Mouse (Mus musculus): ENCODE results near the gene Slc22a1.

GRCm38 (mm10) chr17:12658784-12659183 is 16.8 kb downstream of the Slc22a1 start:
- TF ChIP-seq TBP (conservative IDR thresholded peaks at IDR 0.05; ENCODE audit: low read depth, low read length) (no peak), POLR2A (IDR thresholded peaks at IDR 0.05; ENCODE audit: low read depth, low read length) (no peak), PAX5 (IDR thresholded peaks at IDR 0.05; ENCODE audit: low read length) (no peak), ETS1 (conservative IDR thresholded peaks at IDR 0.05; ENCODE audit: low read depth, low read length) (no peak), USF2 (conservative IDR thresholded peaks at IDR 0.05; ENCODE audit: low read depth, low read length) (no peak), CTCF (conservative IDR thresholded peaks at IDR 0.05 in 1 of 2, IDR thresholded peaks at IDR 0.05 in 1 of 2; ENCODE audit: low read depth in 2 of 2, low read length in 2 of 2) (no peak), E2F4 (IDR thresholded peaks at IDR 0.05; ENCODE audit: insufficient replicate concordance, low read depth, low read length) (no peak), SMC3 (IDR thresholded peaks at IDR 0.05; ENCODE audit: low read depth, low read length) (no peak), HCFC1 (IDR thresholded peaks at IDR 0.05; ENCODE audit: low read depth, low read length) (no peak), ZMIZ1 (IDR thresholded peaks at IDR 0.05; ENCODE audit: low read depth, low read length) (no peak), ZC3H11A (IDR thresholded peaks at IDR 0.05; ENCODE audit: low read depth, low read length) (no peak), POLR2AphosphoS2 (IDR thresholded peaks at IDR 0.05; ENCODE audit: low read depth, low read length) (no peak), MXI1 (IDR thresholded peaks at IDR 0.05; ENCODE audit: low read depth, low read length) (no peak), UBTF (IDR thresholded peaks at IDR 0.05; ENCODE audit: low read depth, low read length) (no peak)

All from CH12.LX (cell line).